Mouse (Mus musculus) R1 (cell line): ENCODE measurements at regions not wholly inside any gene's neighbourhood (a gene's known extent, or its start where the extent isn't known, plus 50 kb on each side); places are given as distances from the start of the nearest gene placed in this dataset.
A peak's percentile ranks its signal among the peaks of the same experiment; 100 is the strongest.

Experiments used
- DNase-seq: peaks from one replicate; pipeline ENCODE4 v3.0.0-alpha.2; 2018; ENCODE audit warnings: low read depth, low spot score

- DNase-seq: no peak
Observed at GRCm38 (mm10) chr9:46469521-46469920, 149.7 kb upstream of the 4931429L15Rik start.

GRCm38 (mm10) chr9:46468306-46468705, 148.5 kb upstream of the 4931429L15Rik start:
- no peak for DNase-seq

- no peak for DNase-seq
Observed at GRCm38 (mm10) chr9:46467671-46468070, 147.9 kb upstream of the 4931429L15Rik start.

- DNase-seq: no peak
Observed at GRCm38 (mm10) chr9:46462681-46463080, 142.9 kb upstream of the 4931429L15Rik start.

GRCm38 (mm10) chr9:46457945-46458344, 138.2 kb upstream of the 4931429L15Rik start:
- no peak for DNase-seq

GRCm38 (mm10) chr9:46454807-46455610, 135.2 kb upstream of the 4931429L15Rik start:
- no peak for DNase-seq

- peak; percentile 45 for DNase-seq
Observed at GRCm38 (mm10) chr9:46443191-46444095, 123.7 kb upstream of the 4931429L15Rik start.

GRCm38 (mm10) chr9:46442739-46443181, 123.0 kb upstream of the 4931429L15Rik start:
- peak; percentile 55 for DNase-seq

GRCm38 (mm10) chr9:46440226-46440625, 120.4 kb upstream of the 4931429L15Rik start:
- DNase-seq: no peak

GRCm38 (mm10) chr9:46434700-46435099, 114.9 kb upstream of the 4931429L15Rik start:
- peak; percentile 50 for DNase-seq

- peak; percentile 60 for DNase-seq
Observed at GRCm38 (mm10) chr9:46433716-46434115, 113.9 kb upstream of the 4931429L15Rik start.

- DNase-seq: no peak
Observed at GRCm38 (mm10) chr9:46431053-46431452, 111.3 kb upstream of the 4931429L15Rik start.

- peak; percentile 88 for DNase-seq
Observed at GRCm38 (mm10) chr9:46423184-46423967, 103.6 kb upstream of the 4931429L15Rik start.

- DNase-seq: no peak
Observed at GRCm38 (mm10) chr9:46421688-46422274, 102.0 kb upstream of the 4931429L15Rik start.

- no peak for DNase-seq
Observed at GRCm38 (mm10) chr9:46411686-46412085, 91.9 kb upstream of the 4931429L15Rik start.

- peak; percentile 57 for DNase-seq
Observed at GRCm38 (mm10) chr9:46408776-46409175, 89.0 kb upstream of the 4931429L15Rik start.

GRCm38 (mm10) chr9:46406606-46407005, 86.8 kb upstream of the 4931429L15Rik start:
- DNase-seq: no peak

- DNase-seq: no peak
Observed at GRCm38 (mm10) chr9:46396591-46396990, 76.8 kb upstream of the 4931429L15Rik start.

GRCm38 (mm10) chr9:46395156-46395765, 75.5 kb upstream of the 4931429L15Rik start:
- no peak for DNase-seq

GRCm38 (mm10) chr9:46394239-46394638, 74.5 kb upstream of the 4931429L15Rik start:
- no peak for DNase-seq
